Mouse (Mus musculus) adipocyte (in vitro differentiated cells): ENCODE measurements around the gene Tdg.
A peak's percentile ranks its signal among the peaks of the same experiment; 100 is the strongest.

Experiments
- DNase-seq: peaks from one replicate; pipeline ENCODE4 v3.0.0-alpha.2; 2016; ENCODE audit warnings: low spot score

Tdg gene

GRCm38 (mm10) chr10:82663289-82663688, 33.7 kb downstream of the Tdg start:
- DNase-seq: no peak

GRCm38 (mm10) chr10:82665951-82666350, 36.3 kb downstream of the Tdg start:
- no peak for DNase-seq

- DNase-seq: peak; percentile 84
Observed at GRCm38 (mm10) chr10:82666436-82667234, 37.0 kb downstream of the Tdg start.

GRCm38 (mm10) chr10:82670205-82670604, 40.6 kb downstream of the Tdg start:
- no peak for DNase-seq

- no peak for DNase-seq
Observed at GRCm38 (mm10) chr10:82676949-82677348, 47.3 kb downstream of the Tdg start.

GRCm38 (mm10) chr10:82680769-82681168, 51.1 kb downstream of the Tdg start:
- DNase-seq: no peak

GRCm38 (mm10) chr10:82681639-82682038, 52.0 kb downstream of the Tdg start:
- no peak for DNase-seq

GRCm38 (mm10) chr10:82685440-82685839, 55.8 kb downstream of the Tdg start:
- DNase-seq: no peak

GRCm38 (mm10) chr10:82689681-82690211, 60.1 kb downstream of the Tdg start:
- DNase-seq: peak; percentile 54

- peak; percentile 57 for DNase-seq
Observed at GRCm38 (mm10) chr10:82690494-82690893, 60.9 kb downstream of the Tdg start, which contains the start of gene Glt8d2. Glt8d2 (minus strand) TSS chr10:82690650.

- no peak for DNase-seq
Observed at GRCm38 (mm10) chr10:82695956-82696355, 66.3 kb downstream of the Tdg start, which contains the start of gene Hcfc2. Hcfc2 (plus strand) TSS chr10:82696160.

GRCm38 (mm10) chr10:82696453-82697079, 66.9 kb downstream of the Tdg start:
- no peak for DNase-seq

- DNase-seq: no peak
Observed at GRCm38 (mm10) chr10:82697305-82697898, 67.8 kb downstream of the Tdg start.

GRCm38 (mm10) chr10:82698712-82699261, 69.2 kb downstream of the Tdg start:
- peak; percentile 78 for DNase-seq

GRCm38 (mm10) chr10:82699296-82699941, 69.8 kb downstream of the Tdg start:
- peak; percentile 22 for DNase-seq
